Mouse (Mus musculus) stomach, embryonic 16.5 days (tissue): ENCODE results near the gene Wdfy3. TPM values are rescaled to one million over a fixed set of nuclear protein-coding genes. Genes with fewer than 3 reads are reported as not detected.
"Not testable (repeated sequence)": the region's sequence is repeated elsewhere in the genome, so short reads cannot be mapped to it uniquely, and the experiment has no call there.

Experiments
- ATAC-seq: fragments of 200-750 bp; cut with Nextera tagmentation; 2 replicates; pipeline ENCODE4 v1.8.0; 2017; ENCODE audit warnings: moderate number of reproducible peaks, moderate TSS enrichment; ENCODE audit not compliant: insufficient read depth, low FRiP score
- H3K27ac ChIP-seq: fragments of 300-500 bp; sonication (generic); 2 replicates; pipeline ENCODE4 v1.5.1; 2014; ENCODE audit warnings: low read length
- H3K27me3 ChIP-seq: fragments of 300-500 bp; sonication (generic); 2 replicates; pipeline ENCODE4 v1.6.1; 2014; ENCODE audit warnings: low read length, control low read depth, mixed read lengths; ENCODE audit not compliant: control insufficient read depth, insufficient read depth
- H3K36me3 ChIP-seq: fragments of 300-500 bp; sonication (generic); 2 replicates; pipeline ENCODE4 v1.6.1; 2014; ENCODE audit warnings: low read length; ENCODE audit not compliant: control insufficient read depth, insufficient read depth
- H3K4me1 ChIP-seq: fragments of 300-500 bp; sonication (generic); 2 replicates; pipeline ENCODE4 v1.6.1; 2014; ENCODE audit warnings: low read length, control low read depth, mixed read lengths; ENCODE audit not compliant: control insufficient read depth, insufficient read depth
- H3K4me2 ChIP-seq: fragments of 300-500 bp; sonication (generic); 2 replicates; pipeline ENCODE4 v1.6.1; 2014; ENCODE audit warnings: low read depth, low read length, mixed read lengths
- H3K4me3 ChIP-seq: fragments of 300-500 bp; sonication (generic); replicated peaks from 2 replicates; pipeline ENCODE4 v1.5.1; 2014; ENCODE audit warnings: mild to moderate bottlenecking, low read length
- H3K9ac ChIP-seq: fragments of 300-500 bp; sonication (generic); 2 replicates; pipeline ENCODE4 v1.6.1; 2014; ENCODE audit warnings: low read length
- H3K9me3 ChIP-seq: fragments of 300-500 bp; sonication (generic); replicated peaks from 2 replicates; pipeline ENCODE4 v1.6.1; 2016; ENCODE audit warnings: low read length, control low read depth; ENCODE audit not compliant: control insufficient read depth
- WGBS: fragments of 180-500 bp; shearing (Covaris S2); extraction: QIAGEN DNeasy Blood & Tissue Kit; methylation state at CpG from one replicate; pipeline ENCODE4 v1.1.7; 2014; 5-methylcytosine and 5-hydroxymethylcytosine counted together
- polyA plus RNA-seq: library from polyadenylated mRNA; unstranded; fragments of >200 nt; fragmentation: Nextera tagmentation; extraction: Ambion mirVana; gene quantifications from 2 replicates; pipeline ENCODE4 v1.2.1, GENCODE M21; 2015

Gene Wdfy3
- polyA plus RNA-seq: 11.4 and 11.8 TPM in 2 replicates

DNA sequence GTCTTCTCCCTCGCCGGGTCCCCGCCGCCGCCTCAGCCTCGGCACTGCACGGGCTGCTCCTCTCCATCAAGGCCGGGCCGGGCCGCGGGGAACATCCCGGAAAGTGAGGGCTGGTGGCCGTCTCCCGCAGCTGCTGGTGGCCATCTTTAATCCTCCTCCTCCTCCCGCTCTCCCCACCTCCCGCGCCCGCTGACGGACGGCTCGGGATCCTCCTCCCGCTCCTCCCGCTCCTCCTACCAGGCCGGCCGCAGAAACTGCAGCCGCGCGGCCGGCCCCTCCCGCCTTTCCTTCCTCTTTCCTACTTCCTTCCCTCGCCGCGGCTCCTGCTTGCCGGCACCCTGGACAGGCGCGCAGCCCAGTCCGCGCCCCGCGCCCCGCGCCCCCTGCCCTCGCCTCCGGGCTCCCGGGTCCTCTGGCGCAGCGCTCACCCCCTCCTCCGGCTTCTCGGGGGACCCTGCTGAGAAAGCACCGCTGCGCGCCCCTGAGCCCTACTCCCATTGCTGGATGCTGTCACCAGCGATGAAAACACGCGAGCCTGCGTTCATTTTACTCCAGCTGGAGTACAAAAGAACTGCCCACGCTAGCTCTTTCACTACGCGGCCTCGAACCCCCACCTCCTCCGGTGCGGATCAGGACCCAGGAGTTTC, at the start of gene Wdfy3:
Gene Wdfy3 (minus strand): TSS at position 155 of the 647 bp plus-strand sequence.
- peak; percentile 94 for ATAC-seq
- Histone ChIP-seq H3K4me2 (peak within 1 kb of the TSS; percentile 77), H3K27ac (peak within 1 kb of the TSS; percentile 91), H3K4me3 (peak within 1 kb of the TSS; percentile 88), H3K27me3 (no peaks in the 10 kb centered on the region), H3K9ac (peak within 1 kb of the TSS; percentile 98), H3K9me3 (no peaks in the 10 kb centered on the region), H3K4me1 (peaks cover 15% of the 10 kb centered on the region), H3K36me3 (no peaks in the 10 kb centered on the region)
- WGBS: under 1% methylated on average over 62 of the region's 62 CpGs

GRCm38 (mm10) chr5:102113009-102113408, 43.3 kb upstream of the Wdfy3 start:
- no peaks in the 10 kb centered on the region for H3K9me3 ChIP-seq
- H3K4me1 ChIP-seq: no peaks in the 10 kb centered on the region
- peak overlapping the region; percentile 9; the same call in 1 of the 2 replicates for H3K4me3 ChIP-seq
- H3K4me2 ChIP-seq: peak overlapping the region; percentile 43
- ATAC-seq: peak; percentile 50; the same call in 1 of the 2 replicates
- no peaks in the 10 kb centered on the region for H3K36me3 ChIP-seq
- 29% methylated on average over 14 of the region's 14 CpGs for WGBS
- H3K27ac ChIP-seq: no peak overlapping the region
- no peak overlapping the region for H3K9ac ChIP-seq
- no peaks in the 10 kb centered on the region for H3K27me3 ChIP-seq

DNA sequence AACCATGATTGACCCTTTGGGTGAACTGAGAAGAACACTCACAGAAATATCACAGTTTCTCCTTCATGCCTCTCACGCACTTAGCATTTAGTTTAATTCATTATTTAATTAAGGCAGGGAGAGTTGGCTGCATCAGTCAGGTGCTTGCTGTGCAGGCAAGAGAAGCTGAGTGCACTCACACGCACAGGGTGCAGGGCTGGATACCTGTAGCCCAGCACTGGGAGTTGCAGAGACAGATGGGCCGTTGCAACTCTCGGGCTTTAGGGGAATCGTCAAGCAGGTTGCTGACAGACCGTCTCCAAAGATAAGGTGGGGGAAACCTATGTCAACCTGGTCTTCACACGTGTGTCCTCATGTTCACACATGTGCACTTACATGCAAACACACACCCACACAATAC, 42.3 kb upstream of the Wdfy3 start:
- 81% methylated on average over 7 of the region's 7 CpGs for WGBS
- Histone ChIP-seq H3K9ac (no peak overlapping the region), H3K27ac (no peak overlapping the region), H3K36me3 (no peaks in the 10 kb centered on the region), H3K27me3 (no peaks in the 10 kb centered on the region), H3K4me3 (no peak overlapping the region), H3K4me2 (no peak overlapping the region), H3K4me1 (no peaks in the 10 kb centered on the region), H3K9me3 (no peaks in the 10 kb centered on the region)
- ATAC-seq: no peak

GRCm38 (mm10) chr5:102110031-102110430, 40.3 kb upstream of the Wdfy3 start:
- Histone ChIP-seq H3K4me1 (no peaks in the 10 kb centered on the region), H3K36me3 (no peaks in the 10 kb centered on the region), H3K4me2 (no peak overlapping the region), H3K27ac (no peak overlapping the region), H3K9me3 (no peaks in the 10 kb centered on the region), H3K4me3 (no peak overlapping the region), H3K9ac (no peak overlapping the region), H3K27me3 (no peaks in the 10 kb centered on the region)
- no peak for ATAC-seq
- 79% methylated on average over 7 of the region's 7 CpGs for WGBS

DNA sequence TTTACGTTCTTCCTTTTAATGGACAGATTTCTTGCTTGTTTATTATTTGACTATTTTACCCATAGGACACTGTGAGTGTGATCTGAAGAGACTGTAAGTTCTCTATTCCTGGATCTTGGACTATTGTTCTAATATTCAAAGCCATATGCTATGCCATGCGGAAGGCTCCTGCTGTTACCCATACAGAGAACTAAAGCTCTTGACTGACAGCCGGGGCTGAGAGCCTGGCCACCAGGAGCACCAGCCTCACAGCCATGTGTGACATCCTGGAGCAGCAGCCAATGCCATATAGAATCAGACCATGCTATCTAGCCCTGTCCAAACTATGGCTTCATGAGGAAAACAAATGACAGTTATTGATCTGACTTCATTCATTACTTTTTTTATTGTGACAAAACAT, 36.2 kb upstream of the Wdfy3 start:
- Histone ChIP-seq H3K9me3 (no peaks in the 10 kb centered on the region), H3K4me1 (no peaks in the 10 kb centered on the region), H3K27ac (no peak overlapping the region), H3K9ac (no peak overlapping the region), H3K27me3 (no peaks in the 10 kb centered on the region), H3K4me3 (no peak overlapping the region), H3K4me2 (no peak overlapping the region), H3K36me3 (no peaks in the 10 kb centered on the region)
- no peak for ATAC-seq
- 69% methylated on average over 3 of the region's 3 CpGs for WGBS

- 90% methylated on average over 1 of the region's 1 CpGs for WGBS
- not testable (repeated sequence) for H3K4me1 ChIP-seq
These were observed 32.1 kb upstream of the Wdfy3 start for GRCm38 (mm10) chr5:102101815-102102214.

DNA sequence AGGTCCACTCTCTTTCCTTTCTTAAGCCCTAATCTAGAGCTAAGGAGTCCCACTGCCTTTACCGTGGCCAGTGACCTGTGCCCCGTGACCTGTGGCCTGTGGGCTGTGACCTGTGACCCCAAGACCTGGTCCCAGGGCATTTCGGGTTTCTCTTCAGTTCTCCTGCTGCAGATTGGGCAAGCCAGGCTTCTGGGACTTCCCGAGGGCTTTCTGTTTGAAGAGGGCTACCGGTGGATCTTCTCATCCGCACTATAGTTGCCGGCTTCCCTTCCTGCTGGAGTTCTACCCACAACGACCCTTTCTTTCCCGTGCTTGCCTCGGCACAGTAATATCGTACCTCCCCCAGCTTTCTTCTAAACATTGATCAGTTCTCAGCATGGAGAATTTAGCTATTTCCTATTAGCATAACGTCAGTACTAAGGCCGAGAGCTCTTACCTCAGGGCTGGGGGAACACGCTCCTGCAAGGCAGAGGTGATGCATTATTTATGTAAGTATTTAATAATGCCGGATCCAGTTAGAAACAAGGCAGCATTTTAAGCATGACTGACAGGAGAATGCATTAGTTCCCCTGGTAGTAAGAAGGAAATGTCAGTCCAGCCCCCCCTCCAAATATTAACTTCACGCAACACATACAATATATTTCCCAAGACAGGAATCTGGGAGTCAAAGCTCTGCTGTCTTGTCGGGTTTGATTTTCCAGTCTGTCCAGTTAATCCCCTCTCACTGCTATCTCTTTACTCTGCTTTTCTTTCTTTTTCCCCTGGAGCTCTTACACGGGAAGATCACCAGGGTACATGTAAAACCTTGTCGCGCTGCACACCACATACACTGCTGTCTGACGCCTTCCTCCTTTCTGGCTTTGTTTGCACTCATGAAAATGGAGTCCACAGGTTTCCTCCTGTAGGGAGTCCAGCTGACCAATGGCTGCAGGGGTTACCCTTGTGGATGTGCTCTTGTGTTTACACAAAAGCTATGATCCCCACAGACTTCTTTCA, 30.8 kb upstream of the Wdfy3 start:
- Histone ChIP-seq H3K4me3 (no peak overlapping the region), H3K27me3 (no peaks in the 10 kb centered on the region), H3K27ac (no peak overlapping the region), H3K4me2 (no peak overlapping the region), H3K9me3 (no peaks in the 10 kb centered on the region), H3K9ac (no peak overlapping the region), H3K4me1 (no peaks in the 10 kb centered on the region), H3K36me3 (no peaks in the 10 kb centered on the region)
- no peak for ATAC-seq
- 63% methylated on average over 21 of the region's 21 CpGs for WGBS

More at GRCm38 (mm10) chr5:102101815-102102214, 32.1 kb upstream of the Wdfy3 start:
- not testable (repeated sequence) for H3K9me3 ChIP-seq, H3K36me3 ChIP-seq, H3K9ac ChIP-seq, H3K4me3 ChIP-seq, H3K27ac ChIP-seq, H3K4me2 ChIP-seq, H3K27me3 ChIP-seq, ATAC-seq

- no peaks in the 10 kb centered on the region for H3K36me3 ChIP-seq
- ATAC-seq: no peak
- H3K4me2 ChIP-seq: no peak overlapping the region
- no peak overlapping the region for H3K27ac ChIP-seq
- H3K27me3 ChIP-seq: no peaks in the 10 kb centered on the region
- H3K9me3 ChIP-seq: no peaks in the 10 kb centered on the region
- H3K9ac ChIP-seq: no peak overlapping the region
- H3K4me3 ChIP-seq: no peak overlapping the region
- WGBS: 80% methylated on average over 4 of the region's 4 CpGs
- no peaks in the 10 kb centered on the region for H3K4me1 ChIP-seq
These were observed 25.9 kb upstream of the Wdfy3 start for GRCm38 (mm10) chr5:102095576-102095975.

DNA sequence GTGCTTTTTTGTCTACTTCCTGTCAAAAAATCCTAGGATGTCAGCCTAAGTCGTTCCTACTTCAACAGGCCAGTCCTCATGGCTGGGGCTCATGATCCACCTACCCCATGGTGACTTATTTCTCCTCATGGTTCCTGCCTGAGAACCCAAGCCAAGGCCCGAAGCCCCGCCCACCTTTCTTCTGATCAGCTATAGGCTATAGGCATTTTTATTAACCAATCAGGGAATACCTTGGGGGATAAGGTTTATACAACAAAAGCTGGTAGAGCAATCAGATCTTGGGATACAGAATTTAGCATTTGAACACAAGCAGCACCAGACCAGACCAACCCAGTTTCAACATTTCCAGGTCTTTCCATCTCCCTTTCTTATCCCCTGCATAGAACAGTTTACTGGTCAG, 21.0 kb upstream of the Wdfy3 start:
- Histone ChIP-seq H3K9me3 (no peaks in the 10 kb centered on the region), H3K27me3 (no peaks in the 10 kb centered on the region), H3K36me3 (no peaks in the 10 kb centered on the region), H3K9ac (no peak overlapping the region), H3K4me2 (no peak overlapping the region), H3K4me3 (no peak overlapping the region), H3K27ac (no peak overlapping the region), H3K4me1 (no peaks in the 10 kb centered on the region)
- 74% methylated on average over 3 of the region's 3 CpGs for WGBS
- no peak for ATAC-seq
